Mouse (Mus musculus) activated CD4-positive, CD25-positive, alpha-beta regulatory T cell, adult 4 months (primary cell): ENCODE results near the gene Rab6b. TPM values are rescaled to one million over a fixed set of nuclear protein-coding genes. Genes with fewer than 3 reads are reported as not detected.

Source experiments
- ATAC-seq: one replicate; pipeline ENCODE4 v1.8.0; 2017
- polyA plus RNA-seq, 2 experiments: library from polyadenylated mRNA; unstranded; fragments of 100-300 nt; shearing (Covaris generic); gene quantifications; one replicate each; pipeline ENCODE4 v1.2.1; 2017

Rab6b gene
- polyA plus RNA-seq, 2 experiments from 2014 or later = 0.09 to 4.9 TPM

GRCm38 (mm10) chr9:103108943-103109670 lies 2.5 kb upstream of the Rab6b start:
- ATAC-seq = no peak

- no peak for ATAC-seq
These were observed 1.7 kb upstream of the Rab6b start for GRCm38 (mm10) chr9:103109911-103110310.

GRCm38 (mm10) chr9:103110727-103111501 lies 673 bp upstream of the Rab6b start:
- ATAC-seq = no peak

GRCm38 (mm10) chr9:103112471-103113271 lies 1.1 kb downstream of the Rab6b start:
- ATAC-seq = no peak

- ATAC-seq = no peak
These were observed 1.8 kb downstream of the Rab6b start for GRCm38 (mm10) chr9:103113351-103113750.

GRCm38 (mm10) chr9:103114326-103114725 lies 2.7 kb downstream of the Rab6b start:
- ATAC-seq = no peak

- ATAC-seq = no peak
These were observed 3.3 kb downstream of the Rab6b start for GRCm38 (mm10) chr9:103114901-103115300.

- no peak for ATAC-seq
These were observed 5.4 kb downstream of the Rab6b start for GRCm38 (mm10) chr9:103116941-103117340.

GRCm38 (mm10) chr9:103117495-103117894 lies 5.9 kb downstream of the Rab6b start:
- ATAC-seq = no peak

- no peak for ATAC-seq
These were observed 6.4 kb downstream of the Rab6b start for GRCm38 (mm10) chr9:103117951-103118350.

- no peak for ATAC-seq
These were observed 7.2 kb downstream of the Rab6b start for GRCm38 (mm10) chr9:103118651-103119275.

GRCm38 (mm10) chr9:103119781-103120180 lies 8.2 kb downstream of the Rab6b start:
- ATAC-seq = no peak

GRCm38 (mm10) chr9:103120231-103120630 lies 8.6 kb downstream of the Rab6b start:
- no peak for ATAC-seq

- no peak for ATAC-seq
These were observed 10.0 kb downstream of the Rab6b start for GRCm38 (mm10) chr9:103121546-103121945.

- ATAC-seq = no peak
These were observed 13.2 kb downstream of the Rab6b start for GRCm38 (mm10) chr9:103124746-103125145.

GRCm38 (mm10) chr9:103133493-103134124 lies 22.0 kb downstream of the Rab6b start:
- ATAC-seq = no peak

GRCm38 (mm10) chr9:103134450-103135030 lies 23.0 kb downstream of the Rab6b start:
- no peak for ATAC-seq

GRCm38 (mm10) chr9:103139481-103139880 lies 27.9 kb downstream of the Rab6b start:
- no peak for ATAC-seq

- ATAC-seq = no peak
These were observed 28.8 kb downstream of the Rab6b start for GRCm38 (mm10) chr9:103140384-103140783.

- no peak for ATAC-seq
These were observed 29.7 kb downstream of the Rab6b start for GRCm38 (mm10) chr9:103141266-103141665.

GRCm38 (mm10) chr9:103143881-103144280 lies 32.3 kb downstream of the Rab6b start:
- no peak for ATAC-seq

GRCm38 (mm10) chr9:103145351-103145750 lies 33.8 kb downstream of the Rab6b start:
- no peak for ATAC-seq
